Mouse (Mus musculus) neural tube, embryonic 14.5 days (tissue): ENCODE data around the gene Hoxc11. TPM values are rescaled to one million over a fixed set of nuclear protein-coding genes. Genes with fewer than 3 reads are reported as not detected.

ENCODE experiments used
- ATAC-seq: fragments of 200-750 bp; cut with Nextera tagmentation; 2 replicates; pipeline ENCODE4 v1.8.0; 2017; ENCODE audit warnings: low read depth, mild to moderate bottlenecking, moderate TSS enrichment, moderate library complexity
- H3K27ac ChIP-seq: fragments of 300-500 bp; sonication (generic); 2 replicates; pipeline ENCODE4 v1.5.1; 2014; ENCODE audit warnings: low read depth, mild to moderate bottlenecking, control low read depth, low read length, moderate library complexity, mixed read lengths
- H3K27me3 ChIP-seq: fragments of 300-500 bp; sonication (generic); 2 replicates; pipeline ENCODE4 v1.6.1; 2014; ENCODE audit warnings: low read length; ENCODE audit not compliant: control insufficient read depth, insufficient read depth
- H3K36me3 ChIP-seq: fragments of 300-500 bp; sonication (generic); 2 replicates; pipeline ENCODE4 v1.6.1; 2014; ENCODE audit warnings: low read length, mixed read lengths; ENCODE audit not compliant: control insufficient read depth, insufficient read depth
- H3K4me1 ChIP-seq: fragments of 300-500 bp; sonication (generic); 2 replicates; pipeline ENCODE4 v1.6.1; 2014; ENCODE audit warnings: low read length; ENCODE audit not compliant: control insufficient read depth, insufficient read depth
- H3K4me2 ChIP-seq: fragments of 300-500 bp; sonication (generic); 2 replicates; pipeline ENCODE4 v1.6.1; 2014; ENCODE audit warnings: mild to moderate bottlenecking, low read depth, low read length, control low read depth
- H3K4me3 ChIP-seq: fragments of 300-500 bp; sonication (generic); 2 replicates; pipeline ENCODE4 v1.5.1; 2014; ENCODE audit warnings: low read depth, low read length, control low read depth, mixed read lengths
- H3K9ac ChIP-seq: fragments of 300-500 bp; sonication (generic); replicated peaks from 2 replicates; pipeline ENCODE4 v1.6.1; 2014; ENCODE audit warnings: low read depth, mild to moderate bottlenecking, control low read depth, low read length, mixed read lengths
- H3K9me3 ChIP-seq: fragments of 300-500 bp; sonication (generic); 2 replicates; pipeline ENCODE4 v1.6.1; 2016; ENCODE audit warnings: low read length; ENCODE audit not compliant: control insufficient read depth
- WGBS: fragments of 180-500 bp; shearing (Covaris S2); extraction: QIAGEN DNeasy Blood & Tissue Kit; methylation state at CpG from one replicate; pipeline ENCODE4 v1.1.7; 2014; 5-methylcytosine and 5-hydroxymethylcytosine counted together
- polyA plus RNA-seq: library from polyadenylated mRNA; unstranded; fragments of >200 nt; fragmentation: Nextera tagmentation; extraction: Ambion mirVana; gene quantifications from 2 replicates; pipeline ENCODE4 v1.2.1, GENCODE M21; 2014

Gene Hoxc11
- polyA plus RNA-seq, 1 experiment from 2014 or later, result not detected

DNA sequence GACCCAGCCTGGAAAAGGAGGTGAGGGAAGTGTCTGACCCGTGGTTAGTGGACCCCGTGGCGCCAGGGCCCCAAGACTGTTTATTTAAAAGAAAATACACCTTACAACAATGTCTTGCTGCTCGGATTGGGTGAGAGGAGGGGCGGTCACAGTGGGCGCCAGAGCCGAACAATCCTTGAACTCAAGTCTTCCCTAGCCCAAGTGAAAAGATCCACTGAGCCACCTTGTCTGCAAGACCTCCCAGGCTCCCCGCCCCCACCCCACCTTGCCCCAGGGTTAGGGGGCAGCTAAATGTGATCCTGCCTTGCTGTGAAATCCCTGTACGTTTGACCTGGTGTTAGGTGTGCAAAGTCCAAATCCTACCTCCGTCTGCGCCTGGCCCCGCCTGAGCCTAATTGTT, 2.7 kb downstream of the Hoxc11 start:
- no peaks in the 10 kb centered on the region for H3K36me3 ChIP-seq
- H3K4me1 ChIP-seq, result no peaks in the 10 kb centered on the region
- no peak for ATAC-seq
- H3K9me3 ChIP-seq, result no peaks in the 10 kb centered on the region
- peaks cover 37% of the 10 kb centered on the region for H3K27me3 ChIP-seq
- H3K4me3 ChIP-seq, result peak overlapping the region; percentile 35
- H3K27ac ChIP-seq, result peak overlapping the region; percentile 76
- WGBS, result 5% methylated on average over 12 of the region's 12 CpGs
- peak overlapping the region; percentile 69; the same call in 1 of the 2 replicates for H3K9ac ChIP-seq
- peak overlapping the region; percentile 46 for H3K4me2 ChIP-seq

- peak overlapping the region; percentile 43 for H3K4me2 ChIP-seq
- H3K9me3 ChIP-seq, result no peaks in the 10 kb centered on the region
- peaks cover 26% of the 10 kb centered on the region for H3K27me3 ChIP-seq
- H3K9ac ChIP-seq, result peak overlapping the region; percentile 34; the same call in 1 of the 2 replicates
- H3K4me1 ChIP-seq, result no peaks in the 10 kb centered on the region
- peak overlapping the region; percentile 44; the same call in 1 of the 2 replicates for H3K27ac ChIP-seq
- peak; percentile 35; the same call in 1 of the 2 replicates for ATAC-seq
- H3K36me3 ChIP-seq, result no peaks in the 10 kb centered on the region
- no peak overlapping the region; the same call in 1 of the 2 replicates for H3K4me3 ChIP-seq
- WGBS, result 1% methylated on average over 13 of the region's 13 CpGs
Measured at GRCm38 (mm10) chr15:102959663-102960191, 5.5 kb downstream of the Hoxc11 start.

GRCm38 (mm10) chr15:102961728-102962127, 7.5 kb downstream of the Hoxc11 start:
- ATAC-seq, result no peak
- peak overlapping the region; percentile 35 for H3K4me2 ChIP-seq
- no peaks in the 10 kb centered on the region for H3K4me1 ChIP-seq
- H3K4me3 ChIP-seq, result no peak overlapping the region
- WGBS, result 3% methylated on average over 6 of the region's 6 CpGs
- H3K27me3 ChIP-seq, result peaks cover 35% of the 10 kb centered on the region
- H3K9me3 ChIP-seq, result no peaks in the 10 kb centered on the region
- no peaks in the 10 kb centered on the region for H3K36me3 ChIP-seq
- H3K27ac ChIP-seq, result peak overlapping the region; percentile 57
- H3K9ac ChIP-seq, result no peak overlapping the region; the same call in 1 of the 2 replicates

GRCm38 (mm10) chr15:102962492-102962891, 8.3 kb downstream of the Hoxc11 start:
- H3K4me3 ChIP-seq, result peak overlapping the region; percentile 87
- WGBS, result 3% methylated on average over 13 of the region's 13 CpGs
- no peaks in the 10 kb centered on the region for H3K4me1 ChIP-seq
- 0 out of 2 replicates have a peak overlapping the region, but pooled peaks have one; percentile 4 for H3K27ac ChIP-seq
- ATAC-seq, result no peak
- H3K9me3 ChIP-seq, result no peaks in the 10 kb centered on the region
- H3K36me3 ChIP-seq, result no peaks in the 10 kb centered on the region
- peak overlapping the region; percentile 12; the same call in 1 of the 2 replicates for H3K9ac ChIP-seq
- peaks cover 30% of the 10 kb centered on the region for H3K27me3 ChIP-seq
- H3K4me2 ChIP-seq, result peak overlapping the region; percentile 94

GRCm38 (mm10) chr15:102963259-102963658, 9.0 kb downstream of the Hoxc11 start:
- H3K36me3 ChIP-seq, result no peaks in the 10 kb centered on the region
- H3K27me3 ChIP-seq, result peaks cover 27% of the 10 kb centered on the region
- no peaks in the 10 kb centered on the region for H3K4me1 ChIP-seq
- H3K9me3 ChIP-seq, result no peaks in the 10 kb centered on the region
- peak overlapping the region; percentile 37 for H3K9ac ChIP-seq
- H3K4me2 ChIP-seq, result peak overlapping the region; percentile 94
- H3K4me3 ChIP-seq, result peak overlapping the region; percentile 87
- peak overlapping the region; percentile 56; the same call in 1 of the 2 replicates for H3K27ac ChIP-seq
- ATAC-seq, result no peak
- WGBS, result 7% methylated on average over 8 of the region's 8 CpGs

GRCm38 (mm10) chr15:102963671-102964640, 9.7 kb downstream of the Hoxc11 start:
- Histone ChIP-seq H3K9me3 (no peaks in the 10 kb centered on the region), H3K4me3 (peak overlapping the region; percentile 87), H3K9ac (peak overlapping the region; percentile 37), H3K4me1 (no peaks in the 10 kb centered on the region), H3K27ac (peak overlapping the region; percentile 56; the same call in 1 of the 2 replicates), H3K27me3 (peaks cover 26% of the 10 kb centered on the region), H3K36me3 (no peaks in the 10 kb centered on the region), H3K4me2 (peak overlapping the region; percentile 94)
- WGBS, result 3% methylated on average over 28 of the region's 28 CpGs
- ATAC-seq, result no peak

- peak overlapping the region; percentile 37 for H3K9ac ChIP-seq
- WGBS, result 9% methylated on average over 26 of the region's 26 CpGs
Measured at GRCm38 (mm10) chr15:102965003-102965891, 11.0 kb downstream of the Hoxc11 start.

More at GRCm38 (mm10) chr15:102965003-102965891, 11.0 kb downstream of the Hoxc11 start:
- Histone ChIP-seq H3K27me3 (peaks cover 25% of the 10 kb centered on the region), H3K27ac (peak overlapping the region; percentile 56), H3K4me1 (0 out of 2 replicates have a peak, but pooled peaks cover 3% of the 10 kb centered on the region), H3K9me3 (no peaks in the 10 kb centered on the region), H3K4me2 (peak overlapping the region; percentile 94), H3K36me3 (no peaks in the 10 kb centered on the region), H3K4me3 (peak overlapping the region; percentile 87)
- no peak for ATAC-seq
